8 mouse cellular contexts compared by ENCODE assay signal in the genomic region with DNA sequence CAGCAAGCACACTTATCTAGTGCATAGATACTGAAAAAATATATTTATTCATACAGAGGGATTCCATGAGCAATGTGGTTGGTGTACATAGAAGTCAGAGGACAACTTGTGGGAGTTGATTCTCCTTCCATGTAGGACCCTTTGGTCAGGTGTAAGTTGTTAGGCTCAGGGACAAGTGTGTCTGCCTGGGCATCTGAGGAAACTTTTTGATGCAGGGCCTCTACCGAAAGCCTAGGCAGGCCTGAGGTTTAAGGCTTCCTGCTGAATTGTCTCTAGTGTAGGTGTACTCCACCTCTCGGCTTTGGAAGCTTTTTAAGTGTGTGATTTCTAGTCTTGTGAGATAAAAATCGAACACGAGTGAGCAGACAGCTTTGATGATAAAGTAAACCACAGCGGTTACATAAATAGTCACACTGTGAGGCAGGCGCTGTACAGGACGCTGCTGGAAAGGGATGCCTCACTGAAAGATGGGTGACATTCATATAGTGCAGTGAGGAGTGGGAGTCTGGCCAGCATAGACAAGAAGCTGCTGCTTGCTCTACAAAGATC. TPM values are rescaled to one million over a fixed set of nuclear protein-coding genes. Genes with fewer than 3 reads are reported as not detected.
DNase-seq lines count a peak whose midpoint lies in the region; ATAC-seq lines count a peak whose summit lies in the region.

No protein-coding gene starts in this region.

- intact Hi-C loops in left cerebral cortex, postnatal 10 days (cut with DNase I), result loop anchor here (5.0 kb wide), 1 partner anchor 100 kb away; no protein-coding TSS in a partner anchor

- 22% methylated on average over 7 of the region's 7 CpGs for WGBS in embryonic facial prominence, embryonic 14.5 days
- WGBS in limb, embryonic 11.5 days, result 48% methylated on average over 7 of the region's 7 CpGs
- 51% methylated on average over 7 of the region's 7 CpGs for WGBS in neural tube, embryonic 12.5 days

- no peaks in the 10 kb centered on the region for H3K27me3 ChIP-seq in embryonic facial prominence, embryonic 14.5 days (replicated peaks; ENCODE audit: control insufficient read depth, insufficient read depth, low read length)
- no peaks in the 10 kb centered on the region for H3K27me3 ChIP-seq in limb, embryonic 11.5 days (ENCODE audit: control insufficient read depth, insufficient read depth, low read length)
- H3K27me3 ChIP-seq in neural tube, embryonic 12.5 days (replicated peaks), result no peaks in the 10 kb centered on the region

- peak overlapping the region; percentile 98 for H3K4me3 ChIP-seq in embryonic facial prominence, embryonic 14.5 days (ENCODE audit: low read depth, low read length)
- H3K4me3 ChIP-seq in limb, embryonic 11.5 days (ENCODE audit: low read depth, low read length), result peak overlapping the region; percentile 96
- peak overlapping the region; percentile 93 for H3K4me3 ChIP-seq in neural tube, embryonic 12.5 days

- H3K9me3 ChIP-seq in embryonic facial prominence, embryonic 14.5 days (ENCODE audit: control insufficient read depth, low read length), result no peaks in the 10 kb centered on the region
- no peaks in the 10 kb centered on the region for H3K9me3 ChIP-seq in limb, embryonic 11.5 days (ENCODE audit: control insufficient read depth, low read length)
- H3K9me3 ChIP-seq in neural tube, embryonic 12.5 days, result no peaks in the 10 kb centered on the region

- peak overlapping the region; percentile 100 for H3K9ac ChIP-seq in embryonic facial prominence, embryonic 14.5 days (ENCODE audit: low read depth, low read length)
- H3K9ac ChIP-seq in limb, embryonic 11.5 days (ENCODE audit: low read length), result peak overlapping the region; percentile 100
- peak overlapping the region; percentile 100 for H3K9ac ChIP-seq in neural tube, embryonic 12.5 days

- H3K4me1 ChIP-seq in embryonic facial prominence, embryonic 14.5 days (ENCODE audit: control insufficient read depth, insufficient read depth, low read length), result peaks cover 20% of the 10 kb centered on the region
- peaks cover 9% of the 10 kb centered on the region; the same call in 1 of the 2 replicates for H3K4me1 ChIP-seq in limb, embryonic 11.5 days (ENCODE audit: control insufficient read depth, insufficient read depth, low read length)
- peaks cover 27% of the 10 kb centered on the region for H3K4me1 ChIP-seq in neural tube, embryonic 12.5 days

- peak overlapping the region; percentile 79 for H3K4me2 ChIP-seq in embryonic facial prominence, embryonic 14.5 days (ENCODE audit: low read depth, low read length)
- peak overlapping the region; percentile 87 for H3K4me2 ChIP-seq in limb, embryonic 11.5 days (ENCODE audit: low read depth, severe bottlenecking)
- H3K4me2 ChIP-seq in neural tube, embryonic 12.5 days (replicated peaks), result peak overlapping the region; percentile 97

- H3K36me3 ChIP-seq in embryonic facial prominence, embryonic 14.5 days (ENCODE audit: control insufficient read depth, insufficient read depth, low read length), result peaks cover 23% of the 10 kb centered on the region
- H3K36me3 ChIP-seq in limb, embryonic 11.5 days (ENCODE audit: control insufficient read depth, insufficient read depth, low read length), result peaks cover 7% of the 10 kb centered on the region; the same call in 1 of the 2 replicates
- H3K36me3 ChIP-seq in neural tube, embryonic 12.5 days, result peaks cover 10% of the 10 kb centered on the region

- peak overlapping the region; percentile 100; the same call in 1 of the 2 replicates for H3K27ac ChIP-seq in embryonic facial prominence, embryonic 14.5 days (replicated peaks; ENCODE audit: low read depth, low read length)
- H3K27ac ChIP-seq in limb, embryonic 11.5 days (replicated peaks; ENCODE audit: low read depth, low read length), result no peak overlapping the region
- H3K27ac ChIP-seq in neural tube, embryonic 12.5 days, result no peak overlapping the region

- DNase-seq in adrenal gland, adult 2 months, result peak; percentile 14
- DNase-seq in adrenal gland, adult 8-10 months, result no peak
- peak; percentile 42 for DNase-seq in A20 (ENCODE audit: low read depth, low spot score)
- DNase-seq in embryonic facial prominence, embryonic 14.5 days (ENCODE audit: low spot score), result no peak
- DNase-seq in limb, embryonic 11.5 days (ENCODE audit: low spot score), result no peak
- DNase-seq in left cerebral cortex, postnatal 10 days (ENCODE audit: extremely low spot score in 1 of 2, low spot score in 2 of 2), result no peak
- DNase-seq in cerebellum, adult 9-11 months, result no peak

- ATAC-seq in embryonic facial prominence, embryonic 14.5 days (ENCODE audit: low read depth), result no peak
- no peak for ATAC-seq in limb, embryonic 11.5 days (ENCODE audit: insufficient number of reproducible peaks, low FRiP score, low TSS enrichment, low read depth)
- no peak for ATAC-seq in neural tube, embryonic 12.5 days (ENCODE audit: low FRiP score, low read depth)

RNA-seq across cellular contexts. Expression of gene Fubp1, which starts 1.6 kb away (rescaled TPM):
- total RNA-seq in adrenal gland, adult 2 months (2021), result 100 to 1,000 TPM; 118 to 137 TPM
- polyA plus RNA-seq in adrenal gland, adult 2 months (2012; rRNA removed), result 71.8 and 97.5 TPM in 2 replicates
- 100 to 1,000 TPM; 105 to 167 (median 132) TPM for total RNA-seq in adrenal gland, adult 8-10 months (2022)
- polyA plus RNA-seq in embryonic facial prominence, embryonic 14.5 days (2014; fragmentation: Nextera tagmentation; extraction: Ambion mirVana), result 199 and 200 TPM in 2 replicates
- 452 and 482 TPM in 2 replicates for polyA plus RNA-seq in limb, embryonic 11.5 days (2014; fragmentation: Nextera tagmentation; extraction: Ambion mirVana)
- polyA plus RNA-seq in neural tube, embryonic 12.5 days (2016; fragmentation: Nextera tagmentation; extraction: Ambion mirVana), result 337 and 352 TPM in 2 replicates
- total RNA-seq in left cerebral cortex, postnatal 10 days (2021), result 100 to 1,000 TPM; 125 to 129 TPM

RNA-seq across cellular contexts. Expression of gene Dnajb4, which starts 1.7 kb away (rescaled TPM):
- total RNA-seq in adrenal gland, adult 2 months (2021), result 10 to 100 TPM; 44.1 to 63.9 TPM
- 4.1 and 4.4 TPM in 2 replicates for polyA plus RNA-seq in adrenal gland, adult 2 months (2012; rRNA removed)
- total RNA-seq in adrenal gland, adult 8-10 months (2022), result 10 to 100 TPM; 48.9 to 56.3 (median 52.6) TPM
- 32.6 and 36.5 TPM in 2 replicates for polyA plus RNA-seq in embryonic facial prominence, embryonic 14.5 days (2014; fragmentation: Nextera tagmentation; extraction: Ambion mirVana)
- 32.4 and 33.2 TPM in 2 replicates for polyA plus RNA-seq in limb, embryonic 11.5 days (2014; fragmentation: Nextera tagmentation; extraction: Ambion mirVana)
- 30.3 and 31.5 TPM in 2 replicates for polyA plus RNA-seq in neural tube, embryonic 12.5 days (2016; fragmentation: Nextera tagmentation; extraction: Ambion mirVana)
- total RNA-seq in left cerebral cortex, postnatal 10 days (2021), result 10 to 100 TPM; 47.4 to 51.2 TPM

RNA-seq across cellular contexts. Expression of gene Gipc2, which starts 45.8 kb away (rescaled TPM):
- total RNA-seq in adrenal gland, adult 2 months (2021), result 1 to 10 TPM in 1 of 2 experiments, under 1 TPM in 1; 0.52 to 1.1 TPM
- polyA plus RNA-seq in adrenal gland, adult 2 months (2012; rRNA removed), result 0.11 and 0.20 TPM in 2 replicates
- total RNA-seq in adrenal gland, adult 8-10 months (2022), result 1 to 10 TPM in 1 of 4 experiments, under 1 TPM in 3; 0.61 to 1.8 (median 0.82) TPM
- 2.3 and 4.6 TPM in 2 replicates for polyA plus RNA-seq in embryonic facial prominence, embryonic 14.5 days (2014; fragmentation: Nextera tagmentation; extraction: Ambion mirVana)
- 3.0 and 3.3 TPM in 2 replicates for polyA plus RNA-seq in limb, embryonic 11.5 days (2014; fragmentation: Nextera tagmentation; extraction: Ambion mirVana)
- 2.3 and 2.7 TPM in 2 replicates for polyA plus RNA-seq in neural tube, embryonic 12.5 days (2016; fragmentation: Nextera tagmentation; extraction: Ambion mirVana)
- total RNA-seq in left cerebral cortex, postnatal 10 days (2021), result 1 to 10 TPM; 3.6 to 4.0 TPM

RNA-seq across cellular contexts. Expression of gene Nexn, which starts 54.3 kb away (rescaled TPM):
- total RNA-seq in adrenal gland, adult 2 months (2021), result 1 to 10 TPM; 3.7 TPM
- polyA plus RNA-seq in adrenal gland, adult 2 months (2012; rRNA removed), result not detected in 2 replicates
- total RNA-seq in adrenal gland, adult 8-10 months (2022), result 1 to 10 TPM; 2.8 to 4.0 (median 3.1) TPM
- 30.8 and 42.0 TPM in 2 replicates for polyA plus RNA-seq in embryonic facial prominence, embryonic 14.5 days (2014; fragmentation: Nextera tagmentation; extraction: Ambion mirVana)
- polyA plus RNA-seq in limb, embryonic 11.5 days (2014; fragmentation: Nextera tagmentation; extraction: Ambion mirVana), result 8.7 and 9.1 TPM in 2 replicates
- polyA plus RNA-seq in neural tube, embryonic 12.5 days (2016; fragmentation: Nextera tagmentation; extraction: Ambion mirVana), result 5.1 and 9.0 TPM in 2 replicates
- 1 to 10 TPM; 2.8 to 3.8 TPM for total RNA-seq in left cerebral cortex, postnatal 10 days (2021)

Comparison
In these comparisons a context has a peak if more than half of its experiments do, and no peak if none do; other contexts are left out.
1. DNase-seq: peak in adrenal gland, adult 2 months (single experiment) and A20 (single experiment); none in adrenal gland, adult 8-10 months (single experiment), embryonic facial prominence, embryonic 14.5 days (single experiment), limb, embryonic 11.5 days (single experiment), left cerebral cortex, postnatal 10 days (0 of 2) and cerebellum, adult 9-11 months (single experiment).
2. Peak in every context shown above with its lines, with median percentiles within 50 percentile points of each other: H3K4me2 ChIP-seq, H3K4me3 ChIP-seq and H3K9ac ChIP-seq.